Mouse (Mus musculus) WW6 (cell line): ENCODE results near the gene Elf2.
"Not testable (repeated sequence)": the region's sequence is repeated elsewhere in the genome, so short reads cannot be mapped to it uniquely, and the experiment has no call there.

ENCODE experiments used
- DNase-seq: peaks from one replicate; pipeline ENCODE4 v3.0.0-alpha.2; 2013; ENCODE audit warnings: low read depth, low spot score

Elf2 gene

DNA sequence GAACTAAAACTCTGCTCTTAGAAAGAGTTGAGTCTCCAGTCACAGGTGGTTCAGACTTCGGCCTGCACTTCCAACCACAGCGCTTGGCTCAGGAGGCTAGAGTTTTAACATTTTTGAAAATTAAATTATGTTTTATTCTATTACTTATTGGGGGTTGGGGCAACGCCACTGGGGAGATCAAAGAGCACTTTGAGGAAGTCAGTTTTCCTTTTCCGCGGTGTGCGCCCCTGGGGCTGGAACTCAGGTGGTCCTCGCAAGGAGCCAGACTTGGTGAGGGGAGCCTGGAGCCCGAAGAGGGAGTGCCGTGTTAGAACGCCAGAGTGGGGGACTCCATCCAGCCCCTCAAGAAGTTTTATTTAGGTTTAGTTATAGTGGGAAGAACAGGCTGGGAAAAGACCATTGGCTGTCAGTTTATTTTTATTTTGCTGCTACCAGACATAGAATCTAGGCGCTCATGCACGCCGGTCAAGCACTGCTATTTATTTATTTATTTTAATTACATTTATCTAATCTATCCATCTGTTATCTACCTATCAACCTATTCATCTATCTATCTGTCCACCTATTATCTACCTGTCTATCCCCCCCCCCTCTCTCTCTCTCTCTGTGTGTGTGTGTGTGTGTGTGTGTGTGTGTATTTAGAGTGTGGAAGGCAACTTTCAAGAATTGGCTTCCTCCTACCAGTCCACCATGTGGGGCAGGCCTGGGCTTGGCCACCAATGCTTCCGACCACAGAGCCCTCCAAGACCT lies 19.3 kb upstream of the Elf2 start:
- no peak for DNase-seq

DNA sequence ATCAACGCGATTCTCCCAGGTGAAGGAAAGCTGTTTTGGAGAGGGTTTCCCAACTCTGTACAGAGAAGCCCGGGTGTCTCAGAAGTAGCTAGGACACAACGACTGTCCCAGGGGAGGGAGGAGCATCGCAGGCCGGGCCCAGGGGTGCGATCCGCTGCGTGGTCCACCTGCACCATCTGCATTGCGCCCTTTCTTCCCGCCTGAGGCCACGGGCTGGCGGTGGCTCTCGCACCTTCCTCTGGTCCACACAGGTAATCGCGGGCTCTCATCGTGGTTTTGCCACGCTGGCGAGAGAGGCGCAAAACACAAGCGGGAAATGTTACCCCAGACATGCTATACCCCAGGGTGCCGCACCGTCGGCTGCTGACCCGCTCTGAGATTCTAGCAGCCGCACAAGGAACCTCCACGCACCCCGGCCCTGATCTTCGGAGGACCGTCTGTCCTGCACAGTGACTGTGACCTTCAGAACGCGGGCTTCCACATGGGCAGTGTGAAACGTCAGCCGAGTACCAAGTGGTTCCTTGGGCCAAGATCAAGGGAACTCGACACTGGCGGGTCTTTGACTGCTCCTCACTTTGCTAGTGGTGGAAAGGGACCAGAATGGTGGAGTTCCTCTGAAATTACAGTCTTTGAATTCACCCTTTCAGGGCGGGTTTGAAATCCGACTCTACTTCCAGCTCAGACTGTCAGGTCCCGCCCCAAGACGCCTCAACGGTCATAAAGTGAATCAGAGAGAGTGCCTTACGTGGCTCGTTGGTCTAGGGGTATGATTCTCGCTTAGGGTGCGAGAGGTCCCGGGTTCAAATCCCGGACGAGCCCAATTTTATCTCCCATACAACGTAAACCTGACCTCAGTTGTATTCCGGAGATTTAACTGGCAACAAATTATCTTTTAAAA lies 18.4 kb upstream of the Elf2 start:
- no peak for DNase-seq

DNA sequence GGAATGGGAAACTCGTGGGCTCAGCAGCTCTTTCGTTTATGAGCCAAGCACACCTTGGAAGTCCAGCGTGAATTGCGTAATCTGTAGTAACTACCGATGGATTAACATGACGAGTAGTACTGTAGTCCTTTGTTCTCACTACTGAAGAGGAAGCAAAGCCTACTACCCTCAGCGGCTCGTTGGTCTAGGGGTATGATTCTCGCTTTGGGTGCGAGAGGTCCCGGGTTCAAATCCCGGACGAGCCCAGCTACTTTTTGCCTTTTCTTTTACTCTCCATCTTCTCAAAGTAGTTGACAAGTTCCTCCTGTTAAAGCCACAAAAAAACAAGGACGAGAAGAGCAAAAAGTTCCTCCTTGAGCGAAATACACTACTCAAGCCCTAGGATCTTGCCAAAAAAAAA lies 17.7 kb upstream of the Elf2 start:
- no peak for DNase-seq

DNA sequence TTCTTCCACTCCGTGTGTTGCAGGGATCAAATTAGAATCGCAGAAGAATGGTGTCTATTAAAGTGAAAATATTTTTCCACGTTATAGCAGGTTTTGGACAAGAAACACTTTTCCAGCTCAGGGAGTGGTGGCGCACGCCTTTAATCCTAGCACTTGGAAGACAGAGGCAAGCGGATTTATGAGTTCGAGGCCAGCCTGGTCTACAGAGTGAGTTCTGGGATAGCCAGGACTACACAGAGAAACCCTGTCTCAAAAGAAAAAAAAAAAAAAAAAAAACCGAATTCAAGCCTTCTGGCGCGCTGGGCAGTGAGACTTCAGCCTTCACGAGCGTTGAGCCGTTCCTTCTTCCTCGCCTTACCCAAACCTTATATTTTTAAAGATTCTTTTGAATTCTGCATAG lies 17.2 kb upstream of the Elf2 start:
- no peak for DNase-seq

GRCm38 (mm10) chr3:51357078-51357477 lies 16.6 kb upstream of the Elf2 start:
- no peak for DNase-seq

GRCm38 (mm10) chr3:51354956-51355355 lies 14.5 kb upstream of the Elf2 start:
- not testable (repeated sequence) for DNase-seq

DNA sequence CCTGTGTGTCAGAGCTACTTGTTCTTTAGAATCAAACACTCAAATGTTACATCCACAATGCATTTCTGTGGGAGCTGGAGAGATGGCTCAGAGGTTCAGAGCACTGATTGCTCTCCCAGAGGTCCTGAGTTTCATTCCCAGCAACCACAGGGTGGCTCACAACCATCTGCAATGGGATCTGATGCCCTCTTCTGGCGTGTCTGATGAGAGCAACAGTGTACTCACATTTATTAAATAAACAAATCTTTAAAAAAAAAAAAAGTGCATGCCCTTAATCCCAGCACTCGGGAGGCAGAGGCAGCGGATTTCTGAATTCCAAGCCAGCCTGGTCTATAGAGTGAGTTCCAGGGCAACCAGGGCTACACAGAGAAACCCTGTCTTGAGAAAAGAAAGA lies 13.6 kb upstream of the Elf2 start:
- DNase-seq = no peak

- no peak for DNase-seq
These were observed 13.0 kb upstream of the Elf2 start for GRCm38 (mm10) chr3:51353325-51354033.

DNA sequence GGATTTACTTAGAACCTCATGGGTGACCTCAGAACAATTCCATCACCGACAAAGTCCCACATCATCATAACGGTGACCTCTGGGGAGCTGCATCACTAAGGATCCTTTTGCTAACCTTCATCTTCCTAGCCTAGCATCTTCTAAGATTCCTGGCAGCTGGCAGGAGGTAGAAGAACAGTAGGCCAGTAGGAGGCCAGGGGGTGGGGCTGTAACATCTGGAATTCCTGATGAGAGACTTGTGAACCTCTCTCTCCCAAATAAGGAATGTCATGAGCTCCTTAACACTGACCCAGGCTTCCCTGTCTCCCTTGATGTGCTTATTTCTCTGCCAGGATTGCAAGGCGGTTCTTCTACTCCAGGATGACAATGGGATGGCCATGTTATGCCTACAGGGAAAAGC lies 10.3 kb upstream of the Elf2 start:
- DNase-seq = no peak

- no peak for DNase-seq
These were observed 8.3 kb upstream of the Elf2 start for GRCm38 (mm10) chr3:51348646-51349238.

- not testable (repeated sequence) for DNase-seq
These were observed 4.6 kb upstream of the Elf2 start for GRCm38 (mm10) chr3:51345017-51345416.

DNA sequence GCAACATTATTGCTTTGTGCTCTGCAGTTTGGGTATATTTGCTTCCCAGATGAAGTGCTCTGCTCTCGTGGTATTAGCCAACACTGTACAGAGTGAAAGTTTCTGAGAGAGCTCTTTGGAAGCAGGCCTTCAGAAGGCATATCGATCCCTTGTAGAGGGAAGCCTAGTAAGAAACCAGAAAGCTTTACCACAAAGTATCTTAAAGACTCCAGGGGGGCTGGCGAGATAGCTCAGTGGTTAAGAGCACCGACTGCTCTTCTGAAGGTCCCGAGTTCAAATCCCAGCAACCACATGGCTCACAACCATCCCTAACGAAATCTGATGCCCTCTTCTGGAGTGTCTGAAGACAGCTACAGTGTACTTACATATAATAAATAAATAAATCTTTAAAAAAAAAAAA lies 3.7 kb upstream of the Elf2 start:
- not testable (repeated sequence) for DNase-seq

GRCm38 (mm10) chr3:51343260-51343659 lies 2.8 kb upstream of the Elf2 start:
- no peak for DNase-seq

- DNase-seq = no peak
These were observed 1.7 kb upstream of the Elf2 start for GRCm38 (mm10) chr3:51342152-51342551.

DNA sequence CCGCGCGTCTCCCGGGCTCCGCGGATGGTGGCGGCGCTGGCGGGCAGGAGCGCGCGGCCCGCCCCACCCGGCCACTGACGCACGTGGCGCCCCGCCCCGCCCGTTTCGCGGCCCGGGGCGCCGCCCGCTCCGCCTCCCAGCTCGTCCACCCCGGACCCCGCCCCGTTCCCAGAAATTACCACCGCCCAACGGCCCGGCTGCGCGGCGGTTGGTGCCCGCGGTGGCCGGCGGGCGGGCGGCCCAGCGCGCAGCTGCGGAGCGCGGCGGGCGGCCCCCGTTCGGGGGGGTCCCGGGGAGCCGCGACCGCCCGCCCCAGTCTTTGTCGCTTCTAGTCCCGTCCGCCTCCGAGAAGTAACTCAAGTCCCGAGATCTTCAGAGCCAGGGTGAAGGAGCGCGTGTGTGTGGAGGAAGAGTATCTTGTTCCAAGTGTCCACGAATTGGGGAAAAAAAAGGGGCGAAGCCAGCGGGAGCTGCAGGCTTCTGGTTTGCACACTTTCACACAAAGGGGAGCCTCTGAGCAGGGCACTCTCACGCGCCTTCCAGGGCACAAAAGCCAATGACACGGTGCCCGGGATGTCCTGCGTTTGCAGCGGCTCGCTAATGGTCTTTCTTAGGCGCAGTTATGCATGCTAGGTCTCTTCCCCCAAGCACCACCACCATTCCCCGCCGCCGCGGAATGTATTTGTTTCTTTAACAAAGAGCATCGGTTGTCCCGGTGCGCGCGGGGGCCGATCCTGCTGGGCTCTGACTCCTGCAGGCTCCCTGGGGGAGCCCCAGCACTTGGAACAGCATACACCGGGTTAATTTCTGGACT lies 1.0 kb upstream of the Elf2 start:
- DNase-seq = no peak

DNA sequence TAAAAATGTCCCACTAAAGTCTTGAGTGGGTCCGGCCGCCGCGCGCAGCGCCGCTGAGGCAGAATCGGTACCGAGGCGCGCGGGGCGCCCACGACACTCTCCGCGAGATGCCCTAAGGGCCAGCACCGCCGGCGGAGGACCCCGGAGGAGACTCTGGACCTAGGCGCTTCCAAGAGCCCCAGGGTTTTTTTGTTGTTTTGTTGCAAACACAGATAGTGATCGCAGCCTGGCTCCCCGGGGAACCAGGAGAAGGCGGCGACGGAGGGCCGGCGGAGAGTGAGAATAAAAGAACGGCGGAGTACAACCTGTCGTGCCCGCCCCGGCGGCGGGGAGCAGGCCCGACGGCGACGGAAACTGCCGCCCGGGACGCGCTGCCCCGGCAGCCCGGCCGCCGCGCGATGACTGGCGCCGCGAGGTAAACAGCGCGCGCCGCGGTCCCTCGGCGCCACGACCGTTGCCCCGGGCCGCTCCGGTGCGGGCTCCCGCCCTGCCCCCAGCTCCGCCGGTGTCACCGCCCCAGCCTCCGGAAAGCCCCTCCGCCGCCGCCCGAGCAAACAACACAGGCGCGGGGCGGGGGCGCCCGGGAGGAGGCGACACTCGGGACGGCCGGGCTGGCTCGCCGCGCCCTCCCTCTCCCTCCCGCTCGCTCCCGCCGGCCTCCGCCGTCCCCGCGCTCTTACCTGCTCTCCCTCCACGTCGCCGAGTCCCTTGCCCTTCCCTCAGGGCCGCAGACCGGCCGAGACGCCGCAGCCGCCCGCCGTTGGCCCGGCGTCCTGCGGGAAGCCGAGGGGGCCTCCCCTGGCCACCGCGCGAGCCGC lies 520 bp downstream of the Elf2 start:
- DNase-seq = no peak

DNA sequence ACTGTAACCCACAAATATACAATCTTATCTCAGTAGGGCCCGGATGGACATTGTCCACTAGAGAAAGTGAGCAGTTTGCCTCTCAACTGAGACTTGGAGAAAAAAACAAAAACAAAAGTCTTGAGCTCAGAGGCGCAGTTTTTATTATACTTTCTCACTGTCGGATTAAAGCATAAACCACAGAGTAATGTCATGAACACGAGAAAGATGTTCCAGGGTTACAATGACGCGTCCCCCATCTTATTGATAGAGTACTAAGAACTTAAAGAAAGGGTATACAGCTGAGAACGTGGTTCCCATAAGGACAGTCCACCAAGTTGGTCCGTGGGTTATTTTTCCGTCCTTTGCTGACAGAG lies 1.1 kb downstream of the Elf2 start:
- DNase-seq = no peak

GRCm38 (mm10) chr3:51335378-51335777 lies 5.1 kb downstream of the Elf2 start:
- DNase-seq = no peak

DNA sequence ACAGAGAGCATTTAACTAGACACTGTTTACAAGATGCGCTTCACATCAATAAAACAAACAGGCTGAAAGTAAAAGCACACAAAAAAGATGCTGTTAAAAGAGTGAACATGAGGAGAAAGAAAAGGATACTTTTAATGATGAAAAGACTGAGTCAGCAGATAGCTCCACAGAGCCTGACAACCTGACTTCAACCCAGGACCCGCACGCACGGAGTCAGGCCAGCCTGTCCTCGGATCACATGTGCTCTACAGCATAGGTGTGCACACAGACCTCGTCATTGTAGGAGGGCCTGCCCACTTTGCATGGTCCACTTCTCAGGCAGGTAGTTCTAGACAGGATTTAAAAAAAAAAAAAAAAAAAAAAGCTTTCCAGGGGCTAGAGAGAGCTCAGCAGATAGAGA lies 6.5 kb downstream of the Elf2 start:
- DNase-seq = no peak

DNA sequence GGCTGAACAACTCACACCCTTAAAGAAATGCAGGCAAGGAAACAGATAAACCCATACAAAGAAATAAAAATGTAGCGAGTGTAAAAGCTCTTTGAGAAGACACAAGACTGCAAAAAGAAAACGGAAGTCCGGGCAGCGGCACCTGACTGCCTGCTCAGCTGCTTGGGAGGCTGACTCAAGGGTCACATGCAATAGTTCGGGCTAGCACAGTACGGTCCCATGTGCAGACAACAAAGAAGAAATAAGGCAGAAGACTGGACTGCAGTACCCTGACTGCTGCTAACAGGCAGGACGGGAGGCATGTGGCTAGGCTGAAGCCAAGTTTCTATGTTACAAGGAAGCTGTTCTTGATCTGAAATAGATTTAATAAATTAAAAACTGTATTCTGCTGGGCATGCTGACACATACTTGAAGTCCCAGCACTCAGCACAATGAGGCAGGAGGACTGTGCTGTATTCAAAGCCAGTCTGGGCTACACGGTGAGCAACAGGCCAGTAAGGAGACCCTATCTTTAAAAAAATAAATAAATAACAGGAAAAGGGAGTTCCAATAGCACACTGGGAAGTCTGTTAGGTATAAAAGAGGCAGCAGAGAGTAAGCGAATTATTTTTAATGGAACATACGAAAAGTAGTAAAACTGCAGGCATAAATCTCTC lies 7.1 kb downstream of the Elf2 start:
- DNase-seq = no peak
